Mouse (Mus musculus) lung, adult 2 months (tissue): ENCODE measurements around the gene Cldn8.

Experiments used
- CTCF ChIP-seq: fragments of 200-500 bp; IDR thresholded peaks from 2 replicates; pipeline ENCODE4 v1.5.1; 2011; ENCODE audit warnings: mild to moderate bottlenecking, low read length, control low read depth; ENCODE audit not compliant: insufficient read depth
- POLR2A ChIP-seq: fragments of 200-500 bp; IDR thresholded peaks from 2 replicates; pipeline ENCODE4 v1.6.1; 2011; ENCODE audit warnings: low read depth, mild to moderate bottlenecking, control low read depth, low read length, borderline replicate concordance; ENCODE audit errors: extremely low read depth

DNA sequence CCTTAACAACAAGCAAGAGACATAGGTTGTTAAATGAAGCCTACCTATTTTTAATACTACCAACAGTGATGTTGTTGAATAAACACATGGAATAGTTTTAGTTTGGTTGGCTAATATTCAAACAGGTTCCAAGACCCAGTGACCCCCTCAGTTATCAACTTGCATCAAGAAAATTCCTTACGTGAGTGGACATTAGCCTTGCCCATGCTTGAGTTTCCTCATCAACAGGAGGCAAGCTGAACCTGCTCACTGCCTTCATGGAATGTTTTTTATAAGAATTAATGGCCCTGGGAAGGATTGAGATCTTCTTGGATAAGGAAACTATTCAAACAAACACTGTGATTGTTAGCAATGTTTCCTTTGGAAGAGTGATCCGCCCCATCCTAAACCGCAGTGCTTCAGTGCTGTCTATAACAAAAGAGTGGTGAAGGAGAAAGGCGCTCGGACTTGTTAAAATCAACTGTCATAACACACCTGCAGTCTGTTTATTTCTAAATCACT, 10.0 kb upstream of the Cldn8 start:
- TF ChIP-seq POLR2A: no peak
- TF ChIP-seq CTCF: no peak
